Mouse (Mus musculus) 3T3-L1 (cell line): Measurements from ENCODE around the gene Zfhx3.
A peak's percentile ranks its signal among the peaks of the same experiment; 100 is the strongest.

Source experiments
- DNase-seq: peaks from one replicate; pipeline ENCODE4 v3.0.0-alpha.2; 2015; ENCODE audit warnings: low read depth, low spot score

Zfhx3 gene

GRCm38 (mm10) chr8:108089632-108090031 lies 147.2 kb downstream of the Zfhx3 start:
- no peak for DNase-seq

DNA sequence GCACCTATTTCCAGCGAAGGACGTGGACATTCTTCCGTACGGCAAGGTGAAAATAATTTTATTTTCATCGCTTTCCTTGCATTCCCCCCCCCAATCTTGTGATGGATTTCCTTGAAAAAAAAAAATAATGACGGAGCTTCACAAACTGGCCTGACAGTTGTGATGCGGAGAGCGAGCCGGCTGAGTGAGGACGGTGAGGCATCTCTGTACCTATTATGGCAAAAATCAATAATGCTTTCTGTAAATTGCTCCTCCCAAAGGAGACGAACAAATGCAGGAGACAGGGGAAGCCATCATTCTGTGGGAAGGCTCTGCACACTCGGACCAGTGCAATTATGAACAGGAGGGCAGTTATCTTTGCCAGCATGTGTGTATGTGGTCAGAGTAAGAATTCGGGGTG lies 156.2 kb downstream of the Zfhx3 start:
- no peak for DNase-seq

DNA sequence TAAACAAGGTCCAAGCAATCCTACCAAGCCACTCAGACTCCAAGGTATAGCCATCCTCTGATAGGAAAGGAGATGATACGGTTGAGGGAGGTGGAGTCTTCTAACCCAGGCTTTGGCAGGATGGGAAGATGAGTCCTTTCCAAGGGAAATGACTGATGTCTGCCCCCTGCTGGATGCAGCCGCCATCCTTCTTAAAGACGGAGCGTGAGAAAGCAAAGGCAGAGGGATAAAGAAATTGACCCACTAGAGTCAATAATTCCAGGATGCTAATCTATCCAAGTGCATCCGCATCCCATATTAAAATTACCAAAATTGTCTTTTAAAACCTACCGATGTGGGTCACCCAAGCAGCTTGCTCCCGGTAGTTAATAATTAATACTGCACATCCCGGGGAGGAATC lies 158.7 kb downstream of the Zfhx3 start:
- DNase-seq, result peak; percentile 9

GRCm38 (mm10) chr8:108101978-108102865 lies 159.8 kb downstream of the Zfhx3 start:
- no peak for DNase-seq

GRCm38 (mm10) chr8:108104471-108105098 lies 162.1 kb downstream of the Zfhx3 start:
- DNase-seq, result no peak

DNA sequence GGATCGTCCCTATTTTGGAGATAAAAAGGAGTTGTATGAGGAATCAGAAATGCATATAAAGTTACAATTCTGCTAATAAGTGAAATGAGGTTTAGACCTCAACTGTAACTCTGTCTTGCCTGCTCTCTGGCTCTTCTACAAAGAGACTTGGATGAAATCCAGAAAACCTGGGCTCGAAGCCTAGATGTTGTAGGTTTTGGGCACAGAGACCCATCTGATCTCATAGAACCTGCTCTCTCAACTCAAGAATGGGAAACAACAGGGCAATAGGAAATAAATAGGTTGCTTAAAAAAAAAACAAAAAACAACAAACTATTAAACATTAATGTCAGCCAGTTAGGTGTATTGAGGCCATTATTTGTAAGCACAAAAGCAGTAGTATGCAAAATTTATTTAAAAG lies 182.6 kb downstream of the Zfhx3 start:
- no peak for DNase-seq

GRCm38 (mm10) chr8:108125491-108125890 lies 183.0 kb downstream of the Zfhx3 start:
- no peak for DNase-seq

DNA sequence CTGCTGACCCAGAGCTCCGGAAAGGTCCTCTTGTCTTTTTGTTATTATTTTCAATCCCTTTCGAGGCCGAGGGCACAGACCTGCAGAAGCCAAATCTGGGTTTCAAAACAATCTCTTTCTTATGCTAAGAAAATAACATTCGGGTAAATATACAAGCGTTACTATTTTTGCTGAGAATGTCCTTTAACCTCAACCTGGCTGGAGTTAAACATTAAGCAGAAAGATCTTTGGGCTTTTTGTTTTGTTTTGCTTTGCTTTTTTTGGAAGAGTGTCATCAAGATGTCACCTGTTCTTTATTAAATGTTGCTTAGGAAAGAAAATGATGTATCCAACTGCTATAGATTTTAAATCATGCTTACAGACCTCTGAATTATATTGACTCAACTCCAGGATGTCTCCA lies 204.1 kb downstream of the Zfhx3 start:
- no peak for DNase-seq

- DNase-seq, result no peak
Measured at GRCm38 (mm10) chr8:108148599-108149249, 206.3 kb downstream of the Zfhx3 start.

DNA sequence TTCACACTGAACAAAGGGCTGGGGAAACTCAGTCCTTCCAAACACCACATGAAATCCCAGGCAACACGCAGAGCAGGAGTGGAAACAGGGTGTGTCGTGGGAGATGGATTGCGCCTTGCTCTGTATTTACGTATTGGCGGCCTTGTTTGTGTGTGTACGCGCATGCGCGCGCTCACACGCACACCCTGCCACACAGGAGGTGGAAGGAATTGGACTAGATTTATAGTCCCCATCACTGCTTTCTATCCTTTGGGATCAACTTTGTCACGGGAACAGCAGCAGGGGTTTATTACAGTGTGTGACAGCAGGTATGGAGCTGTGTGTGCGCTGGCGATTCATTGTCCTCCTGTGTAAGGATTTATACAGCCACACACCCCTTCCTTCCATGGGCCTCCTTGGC lies 228.4 kb downstream of the Zfhx3 start:
- DNase-seq, result no peak

DNA sequence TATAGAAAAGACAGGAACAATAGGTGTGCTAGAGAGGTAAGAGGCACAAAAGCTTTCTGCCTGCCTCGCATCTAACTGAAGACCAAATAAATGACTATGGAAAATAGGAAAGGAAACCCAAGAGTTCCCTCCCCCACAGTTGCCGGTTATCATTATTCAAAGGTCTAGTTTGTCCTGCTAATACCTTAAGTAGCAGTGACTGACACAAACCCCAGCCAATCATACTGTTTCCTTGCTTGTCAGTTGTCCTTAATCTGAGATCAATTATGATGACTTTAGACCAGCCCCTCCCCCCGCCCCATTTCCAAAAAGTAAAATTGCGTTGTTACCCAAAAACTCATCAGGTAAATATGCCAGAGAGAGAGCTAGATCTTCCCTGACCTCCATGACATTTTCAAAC lies 240.9 kb downstream of the Zfhx3 start:
- no peak for DNase-seq

DNA sequence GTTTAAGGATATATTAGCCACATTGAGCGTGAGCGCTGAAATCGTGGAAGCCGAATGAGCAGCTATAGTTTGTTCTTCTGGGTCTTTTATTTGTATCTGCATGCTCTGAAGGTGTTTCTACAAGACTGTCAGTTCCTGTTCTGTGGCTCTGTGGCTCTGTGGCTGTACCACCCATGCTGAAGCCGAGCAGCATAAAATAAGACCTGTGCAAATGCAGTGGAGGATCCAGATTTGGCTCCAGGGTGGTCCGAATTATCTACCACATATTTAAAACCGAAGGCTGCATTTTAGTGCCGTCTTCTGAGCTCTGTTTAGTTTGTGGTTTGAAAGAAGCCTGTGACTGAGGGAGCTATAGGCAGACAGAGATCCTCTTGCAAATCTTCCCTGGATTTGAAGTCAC lies 241.5 kb downstream of the Zfhx3 start:
- no peak for DNase-seq

- no peak for DNase-seq
Measured at GRCm38 (mm10) chr8:108186289-108186688, 243.8 kb downstream of the Zfhx3 start.

DNA sequence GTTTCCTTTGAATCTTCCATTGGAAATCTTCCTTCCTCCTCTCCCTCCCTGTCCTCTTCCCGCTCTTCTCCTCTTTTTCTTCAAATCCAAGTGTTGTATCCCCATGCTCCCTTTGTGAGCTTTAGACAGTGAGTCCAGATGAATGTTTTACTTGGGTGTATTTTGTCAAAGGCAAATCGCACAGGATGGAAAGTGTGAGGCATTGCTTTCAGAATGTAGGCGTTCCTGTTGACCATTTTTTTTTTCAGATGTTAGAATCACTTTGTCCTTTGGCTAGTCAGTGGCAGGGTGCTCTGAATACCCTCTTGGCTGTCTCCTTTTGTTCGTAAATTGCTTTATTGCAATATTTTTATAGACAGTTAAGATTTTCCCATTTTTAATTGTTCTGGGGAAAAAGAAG lies 245.6 kb downstream of the Zfhx3 start:
- no peak for DNase-seq

DNA sequence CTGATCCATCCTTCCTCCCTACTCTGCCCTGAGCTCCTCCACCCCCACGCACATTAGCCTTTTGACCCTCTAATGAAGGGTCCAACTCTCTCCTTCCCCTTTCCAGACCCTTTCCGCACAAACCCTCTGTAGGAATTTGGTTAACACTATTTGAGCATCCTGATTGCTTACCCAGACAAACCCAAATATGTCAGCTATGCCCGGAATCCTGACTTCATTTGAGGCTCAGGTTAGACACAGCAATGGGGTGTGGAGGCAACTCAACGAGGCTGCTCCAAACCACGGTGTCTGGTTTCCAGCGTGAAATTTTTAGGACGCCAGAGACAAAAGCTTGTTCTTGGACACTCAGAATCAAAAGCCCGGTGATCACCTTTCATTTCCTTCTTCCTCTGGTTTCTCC lies 252.1 kb downstream of the Zfhx3 start:
- no peak for DNase-seq

DNA sequence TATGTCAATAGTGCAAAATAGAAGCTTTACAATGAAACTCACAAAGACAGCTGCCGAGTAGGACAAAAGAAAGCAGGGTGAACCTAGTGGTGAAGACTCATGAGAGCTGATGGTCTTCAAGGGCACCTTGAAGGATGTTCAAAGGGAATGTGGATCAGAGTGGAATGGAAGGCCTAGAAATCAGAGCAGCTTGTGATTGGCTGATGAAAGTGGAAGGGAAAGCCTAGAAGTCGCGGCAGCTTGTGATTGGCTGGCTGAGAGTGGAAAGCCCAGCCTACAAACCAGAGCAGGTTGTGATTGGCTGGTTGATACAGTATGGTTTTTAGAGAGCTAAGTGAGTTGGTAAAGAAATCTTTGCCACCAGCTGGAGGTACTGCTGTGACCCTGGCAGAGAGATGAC lies 272.6 kb downstream of the Zfhx3 start:
- no peak for DNase-seq

GRCm38 (mm10) chr8:108218171-108218840 lies 275.9 kb downstream of the Zfhx3 start:
- DNase-seq, result no peak

DNA sequence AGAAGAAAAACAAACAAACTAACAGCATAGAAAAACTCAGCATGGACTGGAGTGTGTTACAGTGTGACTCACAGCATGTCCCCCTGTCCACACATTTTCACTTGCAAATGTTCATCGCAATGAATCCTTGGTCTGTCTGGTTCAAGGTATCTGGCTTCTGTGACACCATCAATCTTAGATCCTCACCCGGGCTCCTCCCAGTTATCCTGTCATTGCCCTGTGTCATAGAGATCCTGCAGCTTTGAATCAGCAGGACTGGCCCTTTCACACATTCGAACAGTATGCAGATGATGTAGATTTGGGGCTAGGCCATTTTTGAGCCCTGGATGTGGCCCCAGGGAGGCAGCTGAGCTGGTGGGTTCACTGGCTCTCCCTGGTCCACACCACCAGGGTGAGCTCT lies 278.1 kb downstream of the Zfhx3 start:
- DNase-seq, result no peak

- DNase-seq, result no peak
Measured at GRCm38 (mm10) chr8:108222091-108222490, 279.6 kb downstream of the Zfhx3 start.

DNA sequence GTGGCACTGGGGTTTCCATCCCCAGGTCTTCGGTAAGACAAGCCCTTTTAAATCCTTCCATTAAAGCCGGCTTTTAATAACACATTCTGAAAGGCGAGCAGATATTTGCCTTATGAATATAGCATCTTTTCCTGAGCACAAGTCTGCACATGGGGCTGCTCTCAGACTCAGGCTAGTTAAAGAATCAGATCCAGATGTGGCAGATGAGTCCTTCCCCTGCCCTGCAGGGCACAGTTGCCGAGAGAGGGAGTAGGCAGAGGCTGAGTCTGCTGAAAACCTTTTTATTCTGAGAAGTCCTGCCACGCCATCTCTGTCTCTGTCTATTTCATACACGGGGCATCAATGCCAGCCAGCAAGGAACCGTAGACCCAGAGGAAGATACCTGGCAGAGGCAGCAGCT lies 289.9 kb downstream of the Zfhx3 start:
- DNase-seq, result no peak

DNA sequence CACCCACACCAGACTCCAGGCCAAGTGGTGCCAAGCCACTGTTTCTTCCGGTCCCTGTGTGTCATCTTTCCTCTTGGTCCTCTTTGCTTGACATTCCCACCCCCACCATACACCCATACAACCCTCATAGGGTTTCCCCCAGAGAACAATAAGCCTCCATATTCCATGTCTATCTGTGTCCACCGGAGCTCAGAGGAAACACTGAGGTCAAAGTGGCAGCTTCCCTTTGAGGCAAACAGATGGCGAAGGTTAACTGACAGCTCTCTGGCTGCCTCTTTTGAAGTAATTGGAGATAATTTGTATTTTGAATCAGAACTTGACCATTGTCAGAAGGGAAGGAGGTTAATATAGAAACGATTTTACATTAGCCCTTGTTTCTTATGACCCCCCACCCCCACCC lies 292.0 kb downstream of the Zfhx3 start:
- no peak for DNase-seq

DNA sequence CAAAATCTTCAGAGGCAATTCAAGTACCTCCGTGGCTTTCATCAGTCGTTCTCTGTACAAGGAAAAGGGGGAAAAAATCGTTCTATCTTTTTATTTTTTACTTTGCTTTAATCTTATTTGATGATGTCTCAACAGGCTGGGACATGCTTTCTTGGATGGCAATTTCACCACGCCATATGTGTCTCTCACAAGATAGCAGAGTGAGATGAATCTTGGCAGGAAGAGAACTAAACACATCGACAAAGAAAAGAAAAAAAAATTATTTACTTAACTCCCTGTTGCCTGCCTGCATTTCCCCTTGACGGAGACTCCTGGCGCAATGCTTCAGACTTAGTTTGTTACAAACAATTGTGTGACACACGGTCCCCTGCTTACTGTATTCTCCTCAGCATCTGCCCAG lies 294.3 kb downstream of the Zfhx3 start:
- DNase-seq, result no peak
